Mouse (Mus musculus): Measurements from ENCODE around the gene Snrnp35. TPM values are rescaled to one million over a fixed set of nuclear protein-coding genes. Genes with fewer than 3 reads are reported as not detected.
A peak's percentile ranks its signal among the peaks of the same experiment; 100 is the strongest.

Gene Snrnp35
- total RNA-seq, 2 experiments from 2014 or later: 21.0 to 28.1 TPM

DNA sequence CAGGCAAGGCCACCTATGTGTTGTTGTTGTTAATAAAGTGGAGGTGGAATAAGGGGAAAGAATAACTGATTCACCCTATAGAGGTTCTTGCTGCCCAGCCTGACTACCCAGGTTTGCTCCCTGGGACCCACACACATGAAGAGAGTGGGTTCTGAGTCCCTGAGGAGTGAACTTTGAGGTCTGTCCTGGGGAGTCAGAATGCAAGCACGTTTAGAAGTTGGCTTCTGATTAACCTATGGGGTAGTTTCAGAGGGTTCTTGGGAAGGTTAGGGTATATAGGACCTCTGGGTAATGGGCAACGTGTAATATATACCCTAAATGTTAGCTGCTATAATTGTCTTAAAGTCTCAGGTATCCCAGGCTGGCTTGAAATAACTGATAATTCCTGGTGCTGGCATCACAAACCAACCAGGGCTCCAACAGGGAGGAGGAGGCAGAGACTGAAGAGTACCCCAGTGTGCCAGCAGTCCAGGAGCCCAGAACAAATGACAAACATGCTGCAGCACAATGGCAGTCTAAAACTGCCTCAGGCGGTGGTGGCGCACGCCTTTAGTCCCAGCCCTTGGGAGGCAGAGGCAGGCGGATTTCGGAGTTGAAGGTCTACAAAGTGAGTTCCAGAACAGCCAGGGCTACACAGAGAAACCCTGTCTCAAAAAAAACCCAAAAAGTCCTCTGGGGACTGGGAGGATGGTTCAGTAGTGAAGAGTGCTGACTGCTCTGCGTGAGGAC lies 20.5 kb upstream of the Snrnp35 start:
- DNase-seq (ENCODE audit: low spot score): no peak

DNA sequence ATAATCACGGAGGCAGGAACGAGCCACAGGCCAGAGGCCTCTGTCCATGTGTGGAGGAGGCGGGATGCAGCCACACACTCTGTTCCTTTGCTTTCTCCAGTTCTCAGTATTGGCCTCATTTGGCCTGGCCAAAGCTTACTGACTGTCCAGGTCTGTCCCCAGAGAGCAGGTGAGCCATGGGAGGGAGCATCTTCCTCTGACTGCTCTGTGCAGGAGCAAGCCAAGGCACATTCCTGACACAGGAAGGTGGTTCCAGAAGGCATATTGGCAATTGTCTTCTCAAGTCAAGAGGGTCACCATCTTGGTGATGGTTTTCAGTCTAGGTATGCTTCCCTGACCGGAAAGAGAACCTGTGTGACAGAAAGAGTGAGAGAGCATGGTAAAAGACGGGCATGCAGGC lies 19.5 kb upstream of the Snrnp35 start:
- no peak for DNase-seq (ENCODE audit: low spot score)

DNA sequence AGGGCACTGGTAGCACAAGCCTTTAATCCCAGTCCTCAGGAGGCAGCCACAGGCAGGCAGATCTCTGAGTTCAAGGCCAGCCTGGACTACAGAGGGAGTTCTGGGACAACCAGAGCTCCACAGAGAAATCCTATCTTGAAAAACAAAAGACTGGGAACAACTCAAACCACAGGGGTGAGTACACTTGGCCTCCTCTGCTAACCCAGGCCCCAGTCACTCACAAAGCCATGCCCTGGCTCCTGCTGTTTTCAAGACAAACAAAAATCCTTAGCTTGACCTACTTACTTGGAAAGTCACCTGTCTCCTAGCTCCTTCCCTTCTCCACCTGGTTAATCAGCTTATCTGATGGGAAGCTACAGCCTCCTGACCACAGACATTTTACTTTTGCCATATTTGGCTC lies 18.0 kb upstream of the Snrnp35 start:
- no peak for DNase-seq (ENCODE audit: low spot score)

DNA sequence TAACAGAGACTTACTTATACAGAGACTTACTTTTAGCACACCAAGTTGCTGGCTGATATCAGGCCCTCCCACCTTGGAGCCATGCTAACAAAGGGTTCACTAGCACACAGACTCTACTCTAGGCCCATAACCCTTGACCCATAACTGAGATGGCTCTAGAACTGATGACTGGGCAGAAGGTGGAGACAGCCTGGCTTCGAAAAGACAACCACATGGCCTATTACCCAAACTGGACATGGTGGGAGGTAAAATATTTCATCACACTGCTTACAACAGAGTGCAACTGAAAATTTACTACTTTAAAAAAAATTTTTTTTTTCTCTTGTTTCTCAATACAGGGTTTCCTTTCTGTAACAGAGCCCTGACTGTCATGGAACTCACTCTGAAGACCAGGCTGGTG lies 15.2 kb upstream of the Snrnp35 start:
- no peak for DNase-seq (ENCODE audit: low spot score)

DNA sequence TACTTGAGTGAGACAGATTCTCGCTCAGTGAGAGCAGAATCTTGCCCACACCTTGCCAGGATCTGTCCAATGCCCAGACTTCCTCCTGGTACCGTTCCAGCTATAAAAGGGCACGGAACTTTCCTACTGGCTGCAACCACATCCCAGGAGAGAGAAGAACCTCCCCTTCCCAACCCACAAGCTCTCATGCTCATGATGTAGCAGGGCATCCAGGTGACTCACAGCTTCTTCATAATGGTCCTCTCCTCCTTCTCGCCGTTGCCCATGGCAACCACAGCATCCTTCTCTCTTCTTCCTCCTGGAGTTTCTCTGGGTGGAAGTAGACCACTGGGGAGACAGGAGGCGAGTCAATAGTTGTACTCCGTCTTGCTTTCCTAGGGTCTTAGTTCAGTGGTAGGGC lies 14.6 kb upstream of the Snrnp35 start:
- DNase-seq (ENCODE audit: low spot score): no peak

DNA sequence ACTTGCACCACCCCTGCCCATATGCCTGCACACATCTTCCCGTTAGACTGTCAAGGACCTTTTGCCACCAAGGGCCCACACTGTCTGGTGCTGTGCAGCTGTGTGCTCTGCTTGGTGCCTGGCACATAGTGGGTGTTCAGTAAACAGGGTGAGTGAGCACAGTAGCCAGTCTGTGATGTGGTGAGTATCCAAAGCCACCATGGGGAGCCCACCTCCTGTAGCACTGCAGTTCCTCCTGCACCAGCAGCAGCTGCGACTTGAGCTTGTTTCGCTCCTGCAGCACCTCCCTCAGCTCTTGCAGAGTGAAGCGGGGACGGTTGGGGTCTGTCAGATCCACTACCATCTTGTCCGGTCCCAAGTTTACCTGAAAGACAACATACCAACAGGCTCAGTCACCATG lies 13.4 kb upstream of the Snrnp35 start:
- no peak for DNase-seq (ENCODE audit: low spot score)

DNA sequence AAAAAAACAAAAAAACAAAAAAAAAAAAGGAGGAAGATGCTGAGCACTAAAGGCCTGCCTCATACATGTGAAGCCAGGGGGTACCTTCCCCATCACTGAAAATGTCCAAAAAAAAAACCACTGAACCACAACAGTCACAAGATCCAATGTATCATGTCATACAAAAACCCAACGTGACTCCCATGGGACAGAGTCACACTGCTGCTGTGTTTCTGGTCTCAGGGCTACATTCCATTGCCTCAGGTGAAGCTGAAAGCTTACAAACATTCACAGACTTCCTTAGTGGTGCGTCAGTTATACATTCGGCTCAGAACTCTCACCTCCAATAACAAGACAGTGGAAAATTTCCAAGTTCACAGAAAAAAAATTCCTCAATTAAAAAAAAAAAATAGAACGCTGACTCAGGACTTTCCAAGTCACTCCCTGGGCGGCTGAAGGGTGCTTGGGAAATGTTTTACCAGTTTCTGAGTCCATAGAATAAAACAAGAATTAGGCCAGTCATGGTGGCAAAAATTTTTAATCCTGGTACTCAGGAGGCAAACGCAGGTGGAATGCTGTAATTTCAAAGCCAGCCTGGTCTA lies 12.3 kb upstream of the Snrnp35 start:
- DNase-seq (ENCODE audit: low spot score): no peak

DNA sequence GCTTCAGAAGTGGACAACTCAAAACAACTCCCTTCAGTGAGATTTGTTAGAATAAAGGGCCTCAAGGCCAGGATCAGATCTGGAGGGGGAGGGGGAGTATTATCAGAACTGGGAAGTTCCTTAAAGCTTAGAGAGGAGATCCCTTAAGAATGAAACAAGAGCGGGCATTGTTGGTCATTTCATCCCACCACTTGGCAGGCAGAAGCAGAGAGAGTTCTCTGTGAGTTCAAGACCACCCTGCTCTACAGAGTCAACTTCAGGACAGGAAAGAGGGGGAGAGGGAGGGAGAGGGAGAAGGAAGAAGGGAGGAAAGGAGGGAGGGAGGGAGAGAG lies 4.1 kb upstream of the Snrnp35 start:
- DNase-seq (ENCODE audit: low spot score): no peak

DNA sequence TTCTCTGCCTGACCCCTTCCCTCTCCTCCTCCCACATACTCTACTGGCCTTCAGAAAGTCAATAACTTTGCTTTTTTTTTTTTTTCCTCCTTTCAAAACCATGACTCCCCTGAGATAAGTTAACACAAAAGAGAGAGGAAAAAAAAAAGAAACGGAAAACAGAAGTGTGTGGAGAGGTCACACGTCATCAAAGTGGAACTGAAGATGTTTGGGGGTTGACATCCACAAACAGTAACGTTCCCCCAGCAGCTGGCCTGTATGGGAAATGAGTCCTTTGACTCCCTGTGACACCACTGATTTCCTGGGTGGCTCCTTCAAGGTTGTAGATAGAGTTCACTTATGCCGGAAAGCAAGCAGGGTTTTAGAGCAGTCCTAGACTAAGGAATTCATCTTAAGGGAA lies 2.8 kb upstream of the Snrnp35 start:
- no peak for DNase-seq (ENCODE audit: low spot score)

DNA sequence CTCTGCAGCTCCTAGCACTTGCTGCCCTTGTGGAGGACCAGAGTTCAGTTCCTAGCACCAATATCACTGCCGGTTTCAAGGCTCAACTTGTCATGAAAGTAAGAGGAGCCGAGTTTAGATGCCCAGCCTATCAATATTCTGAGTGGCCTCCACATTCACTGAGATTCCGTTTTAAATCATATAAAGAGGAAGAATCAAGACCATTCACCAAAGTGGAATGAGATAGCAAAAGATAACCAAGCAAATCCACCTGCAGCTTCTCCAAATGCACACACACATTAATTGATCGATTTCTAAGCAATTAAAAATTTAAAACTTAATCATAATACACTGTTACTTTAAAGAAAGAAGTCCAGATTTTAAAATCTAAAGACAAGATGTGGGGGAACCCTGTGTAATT lies 1.2 kb upstream of the Snrnp35 start:
- DNase-seq (ENCODE audit: low spot score): no peak

DNA sequence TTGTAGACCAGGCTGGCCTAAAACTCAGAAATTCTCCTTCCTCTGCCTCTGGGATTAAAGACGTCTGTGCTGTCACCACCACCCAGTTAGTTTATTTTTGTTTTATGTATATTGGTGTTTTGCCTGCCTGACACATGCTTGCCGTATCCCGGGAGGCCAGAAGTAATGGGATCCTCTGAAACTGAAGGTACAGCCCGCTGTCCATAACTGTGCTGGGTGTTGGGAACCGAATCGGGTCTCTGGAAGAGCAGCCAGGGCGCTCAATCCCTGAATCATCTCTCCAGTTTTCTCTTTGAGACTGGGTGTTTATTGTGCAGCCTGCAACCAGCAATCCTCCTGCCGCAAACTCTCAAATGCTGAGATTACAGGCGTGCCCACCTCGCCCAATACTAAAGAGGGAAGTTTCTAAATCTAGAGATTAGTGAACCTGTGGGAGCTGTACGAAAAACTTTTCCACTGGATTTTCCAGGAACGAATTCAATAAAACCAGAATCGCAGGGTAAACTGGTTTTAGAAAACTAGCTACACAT lies 433 bp upstream of the Snrnp35 start:
- DNase-seq (ENCODE audit: low spot score): peak; percentile 71

DNA sequence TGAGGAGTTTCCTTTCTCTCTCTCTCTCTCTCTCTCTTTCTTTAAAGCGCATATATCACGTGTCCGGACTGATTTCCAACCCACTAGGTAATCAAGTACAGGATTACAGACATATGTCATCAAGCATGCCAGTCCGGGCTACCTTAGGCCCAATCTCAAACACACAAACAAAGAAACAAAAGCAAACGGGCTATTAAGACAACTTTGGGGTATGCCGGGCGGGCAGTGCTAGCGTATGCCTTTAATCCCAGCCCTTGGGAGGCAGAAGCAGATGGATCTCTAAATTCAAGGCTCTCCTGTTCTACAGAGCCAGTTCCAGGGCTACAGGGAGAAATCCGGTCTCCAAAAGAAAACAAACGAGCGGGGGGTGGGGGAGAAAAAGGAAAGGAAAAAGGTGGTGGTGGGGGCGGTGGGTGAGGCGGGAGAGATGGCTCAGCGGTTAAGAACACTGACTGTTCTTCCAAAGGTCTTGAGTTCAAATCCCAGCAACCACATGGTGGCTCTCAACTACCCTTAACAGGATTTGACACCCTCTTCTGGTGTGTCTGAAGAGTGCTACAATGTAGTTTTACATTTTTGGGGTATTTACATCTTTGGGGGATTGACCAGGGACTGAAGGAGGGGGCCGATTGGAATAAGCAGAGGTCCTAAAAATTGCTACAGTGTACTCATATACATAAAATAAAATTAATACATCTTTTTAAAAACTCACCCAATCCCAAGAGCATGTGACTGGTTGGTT lies 892 bp downstream of the Snrnp35 start:
- DNase-seq (ENCODE audit: low spot score): no peak

DNA sequence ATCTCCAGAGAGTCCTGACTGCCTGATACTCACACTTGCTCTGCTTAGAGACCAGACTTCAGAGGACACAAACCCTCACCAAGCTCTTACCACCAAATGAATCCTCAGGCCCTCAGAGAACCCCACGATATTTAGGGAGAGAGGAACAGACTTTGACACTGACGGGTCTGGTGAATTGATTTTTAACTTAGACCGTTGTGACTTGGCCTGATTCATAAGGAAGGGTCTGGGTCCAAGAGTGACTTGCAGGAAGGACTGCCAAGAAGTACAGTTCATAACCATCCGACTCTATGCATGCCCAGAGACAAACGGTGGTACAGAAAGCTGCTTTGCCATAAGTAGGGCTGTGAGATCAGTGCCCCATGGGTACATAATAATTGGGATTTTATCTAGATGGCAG lies 2.7 kb downstream of the Snrnp35 start:
- no peak for DNase-seq (ENCODE audit: low spot score)

DNA sequence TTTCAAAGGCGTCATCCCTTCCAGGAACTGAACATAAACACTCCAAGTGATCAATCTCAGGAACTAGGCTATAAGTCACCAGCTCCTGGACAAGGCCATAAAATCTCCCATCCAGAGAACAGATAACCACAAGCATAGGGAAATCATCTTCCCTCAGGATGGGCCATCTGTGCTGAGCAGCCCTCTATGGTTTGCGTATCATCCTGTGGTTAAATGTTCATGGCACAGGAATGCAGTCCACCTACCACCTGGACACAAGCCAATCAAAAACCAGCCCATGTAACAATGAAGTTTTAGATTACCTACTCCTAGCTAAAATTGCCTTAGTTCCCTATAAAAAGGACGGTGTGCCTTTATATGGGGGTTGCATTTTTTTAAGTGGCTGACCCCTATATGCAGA lies 6.0 kb downstream of the Snrnp35 start:
- no peak for DNase-seq (ENCODE audit: low spot score)

DNA sequence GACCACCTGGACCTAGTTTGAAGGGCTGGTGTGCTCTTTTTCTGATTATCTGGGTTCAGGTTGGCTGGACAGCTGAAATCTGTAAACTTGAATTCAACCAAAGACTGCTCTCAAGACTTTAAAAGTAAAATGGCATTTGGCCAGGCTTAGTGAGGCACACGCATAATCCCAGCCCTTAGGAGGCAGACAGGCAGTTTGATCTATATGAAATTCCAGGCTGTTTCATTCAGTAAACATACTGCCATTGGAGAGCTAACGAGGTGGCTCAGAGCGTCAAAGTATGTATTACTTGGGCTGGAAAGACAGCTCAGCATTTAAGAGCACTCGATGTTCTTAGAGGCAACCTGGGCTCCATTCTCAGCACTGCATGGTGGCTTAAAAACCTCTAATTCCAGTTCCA lies 8.8 kb downstream of the Snrnp35 start:
- DNase-seq (ENCODE audit: low spot score): no peak

DNA sequence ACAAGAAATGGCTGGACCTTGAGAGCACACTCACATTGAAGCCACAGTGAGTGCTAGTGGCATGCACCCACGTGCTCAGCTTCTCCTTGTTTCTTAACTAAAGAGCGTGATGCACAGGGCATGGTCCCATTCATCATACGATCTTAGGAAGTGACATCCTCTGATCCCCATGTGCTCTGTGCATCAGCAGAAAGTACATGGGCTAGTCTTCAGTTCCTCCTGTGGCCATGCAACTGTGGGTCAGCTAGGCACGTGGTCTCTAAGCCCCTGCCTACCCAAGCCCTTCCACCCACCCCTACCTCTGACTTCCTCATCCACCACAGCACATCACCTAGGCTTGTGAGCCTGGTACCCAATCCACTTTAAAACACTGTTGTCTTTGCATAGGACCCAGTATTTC lies 9.7 kb downstream of the Snrnp35 start:
- DNase-seq (ENCODE audit: low spot score): no peak

DNA sequence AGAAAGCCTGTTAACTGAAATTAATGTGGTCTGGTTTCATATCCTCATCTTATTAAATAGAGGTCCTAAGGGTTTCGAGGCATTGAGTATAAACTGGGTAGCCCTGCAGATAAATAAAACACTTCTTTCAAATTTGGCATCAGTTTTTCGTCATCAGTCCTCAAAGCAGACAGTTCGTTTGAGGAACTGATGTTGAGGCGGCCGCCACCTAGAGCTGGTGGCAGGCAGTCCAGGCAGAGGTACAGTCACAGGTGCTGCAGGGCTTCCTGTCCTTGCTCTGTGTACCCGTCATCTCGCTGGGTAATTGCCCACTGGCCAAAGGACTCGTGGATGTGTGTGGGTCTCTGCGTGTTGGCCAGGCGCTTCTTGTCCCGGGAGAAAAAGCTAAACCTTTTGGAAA lies 10.5 kb downstream of the Snrnp35 start:
- no peak for DNase-seq (ENCODE audit: low spot score)

DNA sequence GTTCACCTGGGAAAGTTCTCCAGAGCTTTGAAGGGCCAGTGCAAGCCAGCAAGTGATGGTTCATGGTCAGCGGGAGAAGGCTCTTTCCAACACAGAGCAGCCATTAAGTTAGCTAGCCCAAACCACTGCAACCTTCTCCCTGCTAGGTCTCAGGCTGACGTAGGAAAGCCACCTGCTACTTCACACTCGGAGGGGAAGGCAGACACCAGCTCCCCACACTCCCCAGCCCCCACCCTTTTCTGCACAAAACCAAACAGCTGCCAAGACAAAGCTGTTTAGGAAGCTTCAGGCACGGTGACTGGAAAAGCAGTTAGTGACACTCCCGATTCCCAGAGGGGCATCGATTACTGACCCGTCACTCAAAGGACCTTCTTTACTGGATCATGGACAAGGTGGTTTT lies 12.6 kb downstream of the Snrnp35 start:
- no peak for DNase-seq (ENCODE audit: low spot score)

DNA sequence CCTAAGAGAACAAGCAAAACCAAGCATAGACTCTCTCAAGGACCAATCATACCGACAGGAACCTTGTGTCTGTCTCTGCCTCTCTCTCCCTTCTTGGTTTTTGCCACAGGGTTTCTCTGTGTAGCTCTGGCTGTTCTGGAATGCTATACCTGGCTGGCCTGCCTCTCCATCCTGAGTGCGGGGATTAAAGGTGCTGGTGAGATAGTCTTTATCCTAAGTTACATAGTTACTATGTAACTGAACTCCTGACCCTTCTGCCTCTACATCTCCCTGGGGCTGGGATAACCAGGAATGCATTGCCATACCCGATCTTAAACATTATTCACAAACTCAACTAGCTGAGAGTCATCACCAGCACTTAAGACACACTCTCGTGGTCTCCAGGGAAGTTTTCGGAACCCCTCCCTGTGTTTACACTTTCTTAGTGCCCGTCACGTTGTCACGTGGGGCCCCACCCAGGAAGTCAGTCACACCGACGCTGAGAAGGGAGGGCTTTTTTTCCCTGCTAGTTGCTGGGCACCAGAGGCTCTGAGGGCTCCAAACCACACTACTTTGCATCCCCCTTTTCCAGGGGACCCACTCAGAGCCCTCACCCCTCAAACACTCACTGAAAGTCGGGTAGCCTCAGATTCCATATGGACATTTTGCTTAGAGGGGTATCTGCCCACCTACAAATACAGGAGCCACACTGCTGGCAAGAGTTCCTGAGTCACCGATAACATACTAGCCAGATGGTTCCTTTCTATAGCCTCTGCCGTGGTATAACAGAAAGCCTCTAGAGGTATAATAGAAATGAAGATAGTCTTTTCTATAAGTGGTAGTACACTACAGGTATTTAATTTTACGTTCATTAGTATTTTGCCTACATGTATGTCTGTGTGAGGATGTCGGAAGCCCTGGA lies 13.9 kb downstream of the Snrnp35 start:
- no peak for DNase-seq (ENCODE audit: low spot score)

DNA sequence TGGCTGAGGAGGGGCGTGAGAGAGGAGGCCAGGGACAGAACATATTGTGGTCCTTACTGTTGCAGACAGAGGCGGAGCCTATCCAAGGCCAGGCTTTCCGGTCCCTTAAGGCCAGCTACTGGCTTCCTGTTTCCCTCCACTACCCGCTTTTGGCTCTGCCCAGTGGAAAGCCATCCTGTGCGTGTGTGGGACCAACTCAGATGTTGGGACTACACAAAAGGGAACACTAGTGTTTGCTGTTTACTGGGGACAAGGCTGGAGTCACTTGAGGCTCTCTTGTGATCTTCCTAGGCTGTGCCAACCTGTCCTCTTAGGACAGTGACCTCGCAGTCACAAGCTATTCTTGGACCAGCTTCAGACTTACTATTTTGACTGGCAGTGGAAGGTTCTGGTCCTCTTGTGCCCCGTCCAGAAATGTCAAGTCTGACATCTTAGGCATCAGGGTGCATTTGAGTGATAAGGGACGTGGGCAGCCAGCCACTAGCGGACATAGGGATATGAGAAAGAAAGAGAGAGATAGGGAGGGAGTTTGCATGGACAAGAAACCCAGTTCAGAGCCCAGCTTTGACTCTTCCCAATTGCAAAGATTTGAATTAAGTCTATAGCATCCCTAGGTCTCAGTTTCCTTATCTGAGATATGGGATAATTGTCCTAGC lies 15.4 kb downstream of the Snrnp35 start:
- peak; percentile 81 for DNase-seq (ENCODE audit: low spot score)

DNA sequence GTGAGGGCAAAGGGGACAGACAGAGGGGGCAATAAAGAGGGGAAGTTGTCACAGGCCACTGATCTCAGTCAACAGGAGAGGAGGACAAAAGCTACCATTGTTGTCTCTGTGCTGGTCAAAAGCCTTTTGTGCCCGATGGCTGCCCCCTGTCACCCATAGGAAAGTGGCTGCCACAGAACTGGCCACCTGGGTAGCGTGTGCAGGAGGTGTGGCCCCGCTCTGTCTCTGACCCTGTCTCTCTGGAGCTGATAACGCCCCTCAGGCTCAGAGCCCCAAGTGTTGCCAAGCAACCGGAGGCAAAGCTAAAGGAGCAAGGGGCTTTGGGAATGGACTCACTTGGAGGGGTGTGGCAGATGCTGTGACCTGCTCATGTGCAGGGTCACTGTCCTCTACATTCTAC lies 16.1 kb downstream of the Snrnp35 start:
- no peak for DNase-seq (ENCODE audit: low spot score)
